Mouse (Mus musculus) heart, adult 2 months (tissue): Measurements from ENCODE around the gene Cdcp2. TPM values are rescaled to one million over a fixed set of nuclear protein-coding genes. Genes with fewer than 3 reads are reported as not detected.
A peak's percentile ranks its signal among the peaks of the same experiment; 100 is the strongest.

ENCODE experiments used
- DNase-seq, 2 experiments: peaks; one replicate each; pipeline ENCODE4 v3.0.0; 2021
- H3K27ac ChIP-seq: fragments of 200-600 bp; 2 replicates; pipeline ENCODE4 v1.8.1; 2022
- H3K27me3 ChIP-seq: fragments of 200-500 bp; 2 replicates; pipeline ENCODE4 v1.6.1; 2012; ENCODE audit warnings: mild to moderate bottlenecking, low read length, inconsistent platforms, mixed read lengths; ENCODE audit not compliant: control insufficient read depth, insufficient read depth
- H3K36me3 ChIP-seq: fragments of 200-500 bp; 2 replicates; pipeline ENCODE4 v1.6.1; 2012; ENCODE audit warnings: low read length, inconsistent platforms; ENCODE audit not compliant: control insufficient read depth, insufficient read depth
- H3K4me1 ChIP-seq: fragments of 200-500 bp; 2 replicates; pipeline ENCODE4 v1.6.1; 2011; ENCODE audit warnings: low read length; ENCODE audit not compliant: control insufficient read depth, insufficient read depth
- H3K4me3 ChIP-seq: fragments of 200-600 bp; 2 replicates; pipeline ENCODE4 v1.8.1; 2022
- H3K79me2 ChIP-seq: fragments of 200-500 bp; replicated peaks from 2 replicates; pipeline ENCODE4 v1.6.1; 2012; ENCODE audit warnings: mild to moderate bottlenecking, inconsistent platforms, low read length, moderate library complexity, mixed read lengths; ENCODE audit not compliant: control insufficient read depth, insufficient read depth
- H3K9ac ChIP-seq: fragments of 200-500 bp; 2 replicates; pipeline ENCODE4 v1.6.1; 2012; ENCODE audit warnings: low read depth, mild to moderate bottlenecking, control low read depth, inconsistent platforms, low read length, mixed read lengths
- CTCF ChIP-seq: fragments of 200-600 bp; IDR thresholded peaks from 2 replicates; pipeline ENCODE4 v1.8.1; 2022; ENCODE audit warnings: antibody characterized with exemption, mild to moderate bottlenecking, moderate library complexity
- EP300 ChIP-seq: fragments of 200-500 bp; IDR thresholded peaks from 2 replicates; pipeline ENCODE4 v1.6.1; 2011; ENCODE audit warnings: low read depth, low read length, control low read depth; ENCODE audit not compliant: insufficient read depth
- POLR2A ChIP-seq: fragments of 200-500 bp; IDR thresholded peaks from 2 replicates; pipeline ENCODE4 v1.6.1; 2011; ENCODE audit warnings: mild to moderate bottlenecking, low read depth, low read length, control low read depth; ENCODE audit not compliant: insufficient read depth
- WGBS: fragments of 180-500 bp; shearing (Covaris S2); methylation state at CpG from one replicate; pipeline ENCODE4 v1.1.7; 2018; 5-methylcytosine and 5-hydroxymethylcytosine counted together
- intact Hi-C: fragments of 180-260 bp; cut with DNase I; formaldehyde crosslinking; loops from one replicate; pipeline ENCODE4 v1.15.1; 2025
- polyA plus RNA-seq: library from polyadenylated mRNA; depleted of rRNA; stranded (reverse); fragments of >200 nt; gene quantifications from 2 replicates; pipeline ENCODE4 v1.2.3, GENCODE M21; 2012
- total RNA-seq, 2 experiments: library from RNA; stranded (reverse); gene quantifications; 2 replicates each; pipeline ENCODE4 v1.2.3; 2021

The Cdcp2 gene
- total and polyA plus RNA-seq, 3 experiments, result not detected

DNA sequence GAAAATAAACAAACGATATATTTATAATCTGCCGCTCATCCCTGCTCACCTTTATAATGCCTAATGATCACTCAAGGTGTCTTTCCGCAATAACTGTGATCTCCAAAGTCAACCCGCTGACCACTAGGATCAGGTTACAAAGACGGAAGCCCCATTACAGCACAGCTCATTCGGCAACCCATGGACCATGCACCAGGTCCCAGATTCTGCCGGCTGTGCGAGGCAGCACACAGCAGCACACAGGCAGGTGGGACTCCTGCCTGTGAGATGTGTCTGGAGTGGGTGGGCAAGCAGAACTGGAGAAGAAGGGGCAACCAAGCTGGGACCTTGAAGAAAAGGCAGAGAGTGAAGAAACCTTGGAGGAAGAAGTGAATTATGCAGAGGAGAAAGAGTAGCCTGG, 17.6 kb downstream of the Cdcp2 start:
- H3K79me2 ChIP-seq, result no peaks in the 10 kb centered on the region
- H3K4me3 ChIP-seq, result no peak overlapping the region
- H3K27ac ChIP-seq, result no peak overlapping the region
- H3K4me1 ChIP-seq, result no peaks in the 10 kb centered on the region
- intact Hi-C loops, result no loop called here
- H3K36me3 ChIP-seq, result no peaks in the 10 kb centered on the region
- H3K27me3 ChIP-seq, result no peaks in the 10 kb centered on the region
- WGBS, result 55% methylated on average over 8 of the region's 8 CpGs
- no peak overlapping the region for H3K9ac ChIP-seq
- no peak for TF ChIP-seq POLR2A
- TF ChIP-seq CTCF, result no peak
- no peak for TF ChIP-seq EP300
- no peak for DNase-seq

DNA sequence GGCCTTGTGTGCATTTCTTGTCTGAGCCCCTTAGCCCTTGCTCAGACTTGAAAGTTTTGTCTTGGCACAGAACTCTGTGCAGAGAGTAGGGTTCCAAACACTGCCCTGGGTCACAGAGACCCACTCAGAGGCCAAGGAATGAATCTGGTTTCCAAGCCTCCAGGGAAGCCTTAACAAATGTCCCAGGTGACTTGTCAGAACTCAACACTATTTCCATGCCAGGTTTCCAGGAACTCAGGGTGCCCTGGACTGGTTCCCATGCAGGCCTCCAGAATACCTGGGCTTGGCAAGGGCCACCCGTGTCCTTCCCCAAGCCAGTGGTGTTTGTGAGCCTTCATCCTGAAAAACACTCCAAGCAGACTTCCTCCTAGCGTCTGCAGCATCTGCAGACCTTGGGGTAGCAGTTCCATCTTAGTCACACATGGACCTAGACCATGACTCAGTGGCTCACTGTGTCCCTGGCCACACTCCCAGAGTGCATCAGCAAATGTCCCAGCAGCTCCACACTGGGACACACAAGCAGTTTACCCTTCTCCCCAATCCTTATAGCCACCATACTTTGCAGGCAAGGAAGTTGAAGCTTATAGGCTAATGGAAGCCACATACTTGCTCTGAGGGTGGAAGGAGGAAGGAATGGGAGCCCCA, 21.2 kb downstream of the Cdcp2 start:
- Histone ChIP-seq H3K36me3 (no peaks in the 10 kb centered on the region), H3K27me3 (no peaks in the 10 kb centered on the region), H3K27ac (no peak overlapping the region), H3K9ac (no peak overlapping the region), H3K4me3 (no peak overlapping the region), H3K79me2 (no peaks in the 10 kb centered on the region), H3K4me1 (no peaks in the 10 kb centered on the region)
- intact Hi-C loops, result no loop called here
- WGBS, result 61% methylated on average over 2 of the region's 2 CpGs
- TF ChIP-seq POLR2A (no peak), EP300 (no peak), CTCF (no peak)
- DNase-seq, result no peak

DNA sequence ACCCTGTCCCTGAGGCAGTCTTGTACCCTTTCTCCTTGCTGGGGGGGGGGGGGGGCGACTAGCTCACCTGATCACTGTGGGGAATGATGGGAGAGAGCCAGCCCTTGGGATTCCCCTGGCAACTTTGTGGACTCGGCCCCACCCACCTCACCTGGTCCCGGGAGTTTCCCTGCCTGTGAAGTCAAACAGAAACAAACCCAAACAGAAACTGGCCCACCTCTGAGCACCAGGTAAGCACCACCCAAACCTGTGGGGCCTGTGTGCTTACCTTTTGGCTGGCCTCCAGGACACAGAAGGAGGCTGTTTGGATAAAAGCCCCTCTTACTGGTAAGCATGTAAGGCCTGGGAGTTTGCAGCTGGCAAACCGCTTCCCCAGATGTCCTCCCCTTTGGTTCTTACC, 22.4 kb downstream of the Cdcp2 start:
- no peaks in the 10 kb centered on the region for H3K36me3 ChIP-seq
- intact Hi-C loops, result no loop called here
- WGBS, result 67% methylated on average over 4 of the region's 4 CpGs
- H3K9ac ChIP-seq, result no peak overlapping the region
- H3K27ac ChIP-seq, result no peak overlapping the region
- H3K4me1 ChIP-seq, result no peaks in the 10 kb centered on the region
- TF ChIP-seq EP300 (no peak), POLR2A (no peak)
- no peak for DNase-seq
- H3K4me3 ChIP-seq, result no peak overlapping the region
- H3K79me2 ChIP-seq, result no peaks in the 10 kb centered on the region
- H3K27me3 ChIP-seq, result no peaks in the 10 kb centered on the region

DNA sequence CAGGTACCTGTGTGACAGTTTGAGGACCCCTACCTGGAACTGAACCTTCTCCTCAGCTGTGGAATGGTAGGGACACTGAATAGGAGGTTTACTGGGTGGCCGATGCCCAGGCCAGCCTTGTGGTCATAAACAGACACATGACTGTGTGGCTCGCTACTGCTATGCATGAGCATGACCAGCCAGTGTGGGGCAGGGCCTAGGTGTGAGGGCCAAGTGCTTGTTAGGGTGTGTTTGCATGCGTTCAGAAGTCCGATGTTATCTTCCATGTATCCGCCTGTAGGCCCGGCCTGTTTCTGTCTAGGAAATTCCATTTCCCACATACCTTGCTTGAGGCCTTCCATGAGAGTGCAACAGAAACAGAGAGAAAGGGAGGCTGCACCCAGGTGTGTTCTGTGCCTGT, 24.0 kb downstream of the Cdcp2 start:
- H3K4me3 ChIP-seq, result no peak overlapping the region
- H3K27ac ChIP-seq, result no peak overlapping the region
- H3K36me3 ChIP-seq, result no peaks in the 10 kb centered on the region
- TF ChIP-seq CTCF, result no peak
- no peak for TF ChIP-seq EP300
- TF ChIP-seq POLR2A, result no peak
- H3K79me2 ChIP-seq, result no peaks in the 10 kb centered on the region
- 88% methylated on average over 6 of the region's 6 CpGs for WGBS
- intact Hi-C loops, result no loop called here
- no peak overlapping the region for H3K9ac ChIP-seq
- DNase-seq, result no peak
- H3K27me3 ChIP-seq, result no peaks in the 10 kb centered on the region
- H3K4me1 ChIP-seq, result no peaks in the 10 kb centered on the region

DNA sequence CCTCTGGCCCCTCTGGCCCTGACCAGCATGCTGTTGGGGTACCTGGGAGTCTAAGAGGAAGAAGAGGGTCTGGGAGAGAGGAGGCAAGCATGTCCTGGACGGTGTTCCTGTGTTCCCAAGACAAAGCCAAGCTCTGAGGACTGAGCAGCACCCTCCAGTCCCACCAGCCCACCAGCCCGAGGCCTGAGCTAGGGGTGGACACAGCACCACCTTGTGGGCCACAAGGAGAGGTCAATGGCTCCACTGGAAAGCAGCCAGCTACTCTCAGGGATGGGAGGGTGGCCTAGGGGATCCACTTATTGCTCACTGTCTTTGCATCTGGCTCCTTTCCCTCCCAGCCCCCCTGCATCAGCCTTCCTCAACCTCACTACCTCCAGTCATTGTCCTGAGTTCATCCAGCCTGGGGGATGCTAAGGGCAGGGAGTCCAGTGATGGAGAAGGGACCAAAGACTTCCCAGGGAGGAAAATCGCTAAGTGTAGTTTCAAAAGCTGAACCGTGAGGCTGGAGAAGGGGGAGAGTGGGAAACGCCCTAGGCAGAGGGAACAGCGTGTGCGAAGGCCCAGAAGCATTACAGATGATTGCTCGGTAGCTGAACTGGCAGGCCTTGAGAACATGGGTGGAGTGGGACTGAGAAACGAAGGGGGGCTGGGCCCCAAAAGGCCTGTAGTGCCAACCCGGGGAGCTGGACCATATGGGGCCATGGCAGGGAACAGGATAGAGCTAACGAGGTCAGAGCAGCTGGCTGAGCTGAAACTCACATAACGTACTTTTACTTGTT, 24.7 kb downstream of the Cdcp2 start:
- WGBS, result 64% methylated on average over 12 of the region's 12 CpGs
- H3K79me2 ChIP-seq, result no peaks in the 10 kb centered on the region
- no peak overlapping the region for H3K9ac ChIP-seq
- TF ChIP-seq CTCF (peak; percentile 61), EP300 (no peak)
- H3K36me3 ChIP-seq, result no peaks in the 10 kb centered on the region
- H3K27me3 ChIP-seq, result no peaks in the 10 kb centered on the region
- H3K4me3 ChIP-seq, result no peak overlapping the region
- intact Hi-C loops, result no loop called here
- DNase-seq, result peak; percentile 28 to 32
- no peak overlapping the region for H3K27ac ChIP-seq
- H3K4me1 ChIP-seq, result no peaks in the 10 kb centered on the region

DNA sequence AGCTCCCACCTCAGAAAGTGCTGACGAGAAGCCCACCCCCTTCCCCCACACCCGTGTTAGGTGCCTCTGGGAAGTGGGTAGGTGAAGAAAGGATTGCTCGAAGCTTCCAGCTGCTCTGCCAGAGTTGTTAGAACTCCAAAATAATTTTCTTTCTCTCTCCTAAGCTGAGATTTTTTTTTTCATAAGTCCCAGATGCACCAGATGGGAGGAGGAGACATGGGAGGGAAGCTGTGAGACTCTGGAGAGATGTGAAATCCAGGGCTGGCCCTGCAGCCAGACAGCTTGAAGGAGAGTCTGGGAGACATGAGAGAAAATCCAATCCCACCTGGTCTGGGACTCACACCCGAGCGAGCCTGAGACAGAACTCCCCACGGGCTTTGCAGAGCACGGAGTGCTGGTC, 27.7 kb downstream of the Cdcp2 start:
- WGBS, result 53% methylated on average over 7 of the region's 7 CpGs

More for the DNA sequence above, 27.7 kb downstream of the Cdcp2 start:
- H3K9ac ChIP-seq, result no peak overlapping the region
- TF ChIP-seq POLR2A (no peak), CTCF (no peak), EP300 (no peak)
- DNase-seq, result no peak
- H3K27me3 ChIP-seq, result no peaks in the 10 kb centered on the region
- H3K79me2 ChIP-seq, result no peaks in the 10 kb centered on the region
- no peak overlapping the region for H3K4me3 ChIP-seq
- intact Hi-C loops, result no loop called here
- no peak overlapping the region for H3K27ac ChIP-seq
- H3K4me1 ChIP-seq, result no peaks in the 10 kb centered on the region
- H3K36me3 ChIP-seq, result no peaks in the 10 kb centered on the region
